Comparison of ENCODE assay signal across 9 mouse cellular contexts in genomic region chr2:35811801-35812560, GRCm38 (mm10).
DNase-seq lines count a peak whose midpoint lies in the region; ATAC-seq and TF ChIP-seq lines count a peak whose summit lies in the region.
"Had no signal": no experiment of that assay in that cellular context is flagged by ENCODE, and none has a peak within 500 bp of the region (broad histone marks: within the 10 kb centered on the region; RNA-seq: fewer than 3 reads in every experiment).

No protein-coding gene starts in this region.

- intact Hi-C loops in left cerebral cortex, adult 2 months (cut with DNase I): no loop called here

- H3K4me3 ChIP-seq in forebrain, embryonic 12.5 days (replicated peaks): no peak overlapping the region
- no peak overlapping the region for H3K4me3 ChIP-seq in forebrain, embryonic 11.5 days (ENCODE audit: low read depth, low read length)
- no peak overlapping the region for H3K4me3 ChIP-seq in left cerebral cortex, adult 2 months
- no peak overlapping the region for H3K4me3 ChIP-seq in forebrain, postnatal 0 days (ENCODE audit: low read depth, low read length)

- no peaks in the 10 kb centered on the region for H3K27me3 ChIP-seq in forebrain, embryonic 12.5 days
- no peaks in the 10 kb centered on the region for H3K27me3 ChIP-seq in forebrain, embryonic 11.5 days (ENCODE audit: control insufficient read depth, insufficient read depth, low read length)
- H3K27me3 ChIP-seq in forebrain, postnatal 0 days (ENCODE audit: insufficient read depth, low read length): no peaks in the 10 kb centered on the region

- H3K27ac ChIP-seq in forebrain, embryonic 12.5 days: 0 out of 2 replicates have a peak overlapping the region, but pooled peaks have one; percentile 5
- H3K27ac ChIP-seq in forebrain, embryonic 11.5 days (ENCODE audit: low read depth, low read length): no peak overlapping the region
- 0 out of 2 replicates have a peak overlapping the region, but pooled peaks have one; percentile 44 for H3K27ac ChIP-seq in left cerebral cortex, adult 2 months
- no peak overlapping the region for H3K27ac ChIP-seq in forebrain, postnatal 0 days (ENCODE audit: low read depth, low read length)
- H3K27ac ChIP-seq: liver, embryonic 14.5 days had no signal

- H3K9ac ChIP-seq in forebrain, embryonic 12.5 days: no peak overlapping the region
- no peak overlapping the region for H3K9ac ChIP-seq in forebrain, embryonic 11.5 days (ENCODE audit: low read length)
- H3K9ac ChIP-seq in forebrain, postnatal 0 days: no peak overlapping the region
- H3K9ac ChIP-seq: liver, embryonic 14.5 days had no signal

- no peaks in the 10 kb centered on the region for H3K9me3 ChIP-seq in forebrain, embryonic 12.5 days
- H3K9me3 ChIP-seq in forebrain, embryonic 11.5 days (ENCODE audit: control insufficient read depth, low read length): no peaks in the 10 kb centered on the region
- H3K9me3 ChIP-seq in forebrain, postnatal 0 days (ENCODE audit: low read length): no peaks in the 10 kb centered on the region

- peaks cover 14% of the 10 kb centered on the region for H3K4me1 ChIP-seq in forebrain, embryonic 12.5 days
- no peaks in the 10 kb centered on the region for H3K4me1 ChIP-seq in forebrain, embryonic 11.5 days (replicated peaks; ENCODE audit: control insufficient read depth, insufficient read depth, low read length)
- no peaks in the 10 kb centered on the region for H3K4me1 ChIP-seq in forebrain, postnatal 0 days (ENCODE audit: insufficient read depth)

- WGBS in forebrain, embryonic 12.5 days: 85% methylated on average over 14 of the region's 14 CpGs
- 84% methylated on average over 14 of the region's 14 CpGs for WGBS in forebrain, embryonic 11.5 days
- WGBS in forebrain, postnatal 0 days: 60% methylated on average over 14 of the region's 14 CpGs

- no peak for DNase-seq in forebrain, embryonic 11.5 days (ENCODE audit: low spot score)
- DNase-seq in left cerebral cortex, adult 2 months (ENCODE audit: extremely low spot score in 1 of 2, low spot score in 2 of 2): no peak
- no peak for DNase-seq in left cerebral cortex, adult 8-10 months (ENCODE audit: low spot score in 2 of 2)
- DNase-seq in MN1 (ENCODE audit: low spot score) (peak; percentile 26), liver (no peak)
- DNase-seq in forebrain, postnatal 0 days: no peak
- DNase-seq in thymus, postnatal 25 days: no peak

- ATAC-seq in forebrain, embryonic 12.5 days (ENCODE audit: low FRiP score): no peak
- no peak for ATAC-seq in forebrain, embryonic 11.5 days (replicated peaks; ENCODE audit: low FRiP score)
- peak; percentile 34; the same call in 1 of the 2 replicates for ATAC-seq in forebrain, postnatal 0 days

- H3K36me3 ChIP-seq in forebrain, embryonic 12.5 days (replicated peaks): no peaks in the 10 kb centered on the region
- H3K36me3 ChIP-seq in forebrain, embryonic 11.5 days (ENCODE audit: control insufficient read depth, insufficient read depth, low read length): no peaks in the 10 kb centered on the region
- no peaks in the 10 kb centered on the region for H3K36me3 ChIP-seq in forebrain, postnatal 0 days (ENCODE audit: insufficient read depth)

- TF ChIP-seq CTCF in left cerebral cortex, adult 2 months (IDR thresholded peaks at IDR 0.05): no peak
- no peak for TF ChIP-seq CTCF in forebrain, postnatal 0 days (IDR thresholded peaks at IDR 0.05; ENCODE audit: low read depth)

- no peak overlapping the region for H3K4me2 ChIP-seq in forebrain, embryonic 12.5 days
- H3K4me2 ChIP-seq in forebrain, embryonic 11.5 days (ENCODE audit: low read depth, low read length, severe bottlenecking): no peak overlapping the region
- H3K4me2 ChIP-seq in forebrain, postnatal 0 days (ENCODE audit: low read depth): no peak overlapping the region

Comparison
In these comparisons a context has a peak if more than half of its experiments do, and no peak if none do; other contexts are left out.
1. H3K27ac ChIP-seq: peak in forebrain, embryonic 12.5 days (single experiment) and left cerebral cortex, adult 2 months (single experiment); none in forebrain, embryonic 11.5 days (single experiment) and forebrain, postnatal 0 days (single experiment).